Mouse (Mus musculus): Measurements from ENCODE around the gene Dnaic2. TPM values are rescaled to one million over a fixed set of nuclear protein-coding genes. Genes with fewer than 3 reads are reported as not detected.

The Dnaic2 gene
- polyA plus RNA-seq, 1 experiment from 2014 or later: 0.50 TPM

- peak overlapping the region; percentile 49 for H3K4me3 ChIP-seq (ENCODE audit: low read length)
- H3K9ac ChIP-seq (ENCODE audit: low read depth, low read length): peak overlapping the region; percentile 29; the same call in 1 of the 2 replicates
- 3% methylated on average over 50 of the region's 50 CpGs for WGBS
- H3K9me3 ChIP-seq (ENCODE audit: control insufficient read depth, low read length): no peaks in the 10 kb centered on the region
- H3K27ac ChIP-seq (ENCODE audit: low read length): no peak overlapping the region
- peak overlapping the region; percentile 80 for H3K4me2 ChIP-seq (ENCODE audit: low read depth, low read length)
- H3K36me3 ChIP-seq (ENCODE audit: control insufficient read depth, insufficient read depth, low read length): no peaks in the 10 kb centered on the region
- H3K4me1 ChIP-seq (ENCODE audit: control insufficient read depth, insufficient read depth, low read length): peaks cover 17% of the 10 kb centered on the region
- ATAC-seq: no peak
- peaks cover 66% of the 10 kb centered on the region for H3K27me3 ChIP-seq (replicated peaks; ENCODE audit: control insufficient read depth, insufficient read depth, low read length)
Measured at GRCm38 (mm10) chr11:114791351-114791889, 64.2 kb downstream of the Dnaic2 start.

GRCm38 (mm10) chr11:114791891-114792411 lies 64.7 kb downstream of the Dnaic2 start:
- no peaks in the 10 kb centered on the region for H3K36me3 ChIP-seq (ENCODE audit: control insufficient read depth, insufficient read depth, low read length)
- H3K27ac ChIP-seq (ENCODE audit: low read length): no peak overlapping the region
- H3K4me2 ChIP-seq (ENCODE audit: low read depth, low read length): peak overlapping the region; percentile 80
- peaks cover 16% of the 10 kb centered on the region for H3K4me1 ChIP-seq (ENCODE audit: control insufficient read depth, insufficient read depth, low read length)
- WGBS: 1% methylated on average over 59 of the region's 59 CpGs
- ATAC-seq: no peak
- peaks cover 61% of the 10 kb centered on the region for H3K27me3 ChIP-seq (replicated peaks; ENCODE audit: control insufficient read depth, insufficient read depth, low read length)
- H3K9me3 ChIP-seq (ENCODE audit: control insufficient read depth, low read length): no peaks in the 10 kb centered on the region
- H3K9ac ChIP-seq (ENCODE audit: low read depth, low read length): peak overlapping the region; percentile 4; the same call in 1 of the 2 replicates
- peak overlapping the region; percentile 49 for H3K4me3 ChIP-seq (ENCODE audit: low read length)

GRCm38 (mm10) chr11:114792931-114793494 lies 65.8 kb downstream of the Dnaic2 start:
- H3K27ac ChIP-seq (ENCODE audit: low read length): no peak overlapping the region
- peaks cover 16% of the 10 kb centered on the region for H3K4me1 ChIP-seq (ENCODE audit: control insufficient read depth, insufficient read depth, low read length)
- no peaks in the 10 kb centered on the region for H3K36me3 ChIP-seq (ENCODE audit: control insufficient read depth, insufficient read depth, low read length)
- H3K4me2 ChIP-seq (ENCODE audit: low read depth, low read length): no peak overlapping the region
- no peak overlapping the region for H3K9ac ChIP-seq (ENCODE audit: low read depth, low read length)
- no peak overlapping the region for H3K4me3 ChIP-seq (ENCODE audit: low read length)
- 59% methylated on average over 5 of the region's 5 CpGs for WGBS
- H3K27me3 ChIP-seq (replicated peaks; ENCODE audit: control insufficient read depth, insufficient read depth, low read length): peaks cover 52% of the 10 kb centered on the region
- ATAC-seq: no peak
- H3K9me3 ChIP-seq (ENCODE audit: control insufficient read depth, low read length): no peaks in the 10 kb centered on the region

GRCm38 (mm10) chr11:114793868-114794545 lies 66.8 kb downstream of the Dnaic2 start:
- no peak overlapping the region for H3K27ac ChIP-seq (ENCODE audit: low read length)
- H3K9ac ChIP-seq (ENCODE audit: low read depth, low read length): no peak overlapping the region
- no peaks in the 10 kb centered on the region for H3K9me3 ChIP-seq (ENCODE audit: control insufficient read depth, low read length)
- H3K4me3 ChIP-seq (ENCODE audit: low read length): no peak overlapping the region
- no peaks in the 10 kb centered on the region for H3K36me3 ChIP-seq (ENCODE audit: control insufficient read depth, insufficient read depth, low read length)
- 66% methylated on average over 19 of the region's 19 CpGs for WGBS
- peaks cover 48% of the 10 kb centered on the region for H3K27me3 ChIP-seq (replicated peaks; ENCODE audit: control insufficient read depth, insufficient read depth, low read length)
- peaks cover 16% of the 10 kb centered on the region for H3K4me1 ChIP-seq (ENCODE audit: control insufficient read depth, insufficient read depth, low read length)
- no peak overlapping the region for H3K4me2 ChIP-seq (ENCODE audit: low read depth, low read length)
- no peak for ATAC-seq

GRCm38 (mm10) chr11:114794691-114795090 lies 67.5 kb downstream of the Dnaic2 start:
- no peak for ATAC-seq
- WGBS: 53% methylated on average over 4 of the region's 4 CpGs

GRCm38 (mm10) chr11:114795231-114795746 lies 68.1 kb downstream of the Dnaic2 start:
- Histone ChIP-seq H3K9me3 (ENCODE audit: control insufficient read depth, low read length) (no peaks in the 10 kb centered on the region), H3K4me2 (ENCODE audit: low read depth, low read length) (peak overlapping the region; percentile 69), H3K9ac (ENCODE audit: low read depth, low read length) (peak overlapping the region; percentile 50), H3K36me3 (ENCODE audit: control insufficient read depth, insufficient read depth, low read length) (no peaks in the 10 kb centered on the region), H3K27ac (ENCODE audit: low read length) (peak overlapping the region; percentile 28; the same call in 1 of the 2 replicates), H3K4me3 (ENCODE audit: low read length) (peak overlapping the region; percentile 49), H3K4me1 (ENCODE audit: control insufficient read depth, insufficient read depth, low read length) (peaks cover 16% of the 10 kb centered on the region), H3K27me3 (replicated peaks; ENCODE audit: control insufficient read depth, insufficient read depth, low read length) (peaks cover 36% of the 10 kb centered on the region)
- ATAC-seq: peak; percentile 77
- 0% methylated on average over 7 of the region's 7 CpGs for WGBS

More at GRCm38 (mm10) chr11:114794691-114795090, 67.5 kb downstream of the Dnaic2 start:
- Histone ChIP-seq H3K27ac (ENCODE audit: low read length) (peak overlapping the region; percentile 28; the same call in 1 of the 2 replicates), H3K36me3 (ENCODE audit: control insufficient read depth, insufficient read depth, low read length) (no peaks in the 10 kb centered on the region), H3K9me3 (ENCODE audit: control insufficient read depth, low read length) (no peaks in the 10 kb centered on the region), H3K9ac (ENCODE audit: low read depth, low read length) (no peak overlapping the region), H3K4me1 (ENCODE audit: control insufficient read depth, insufficient read depth, low read length) (peaks cover 16% of the 10 kb centered on the region), H3K4me2 (ENCODE audit: low read depth, low read length) (no peak overlapping the region), H3K4me3 (ENCODE audit: low read length) (no peak overlapping the region), H3K27me3 (replicated peaks; ENCODE audit: control insufficient read depth, insufficient read depth, low read length) (peaks cover 42% of the 10 kb centered on the region)

GRCm38 (mm10) chr11:114795848-114796322 lies 68.7 kb downstream of the Dnaic2 start, which contains the start of gene Btbd17:
Gene Btbd17, minus strand, starts transcription at chr11:114795945.
- Histone ChIP-seq H3K27me3 (replicated peaks; ENCODE audit: control insufficient read depth, insufficient read depth, low read length) (peaks cover 30% of the 10 kb centered on the region), H3K9me3 (ENCODE audit: control insufficient read depth, low read length) (no peaks in the 10 kb centered on the region), H3K27ac (ENCODE audit: low read length) (peak within 1 kb of the TSS; percentile 28; the same call in 1 of the 2 replicates), H3K4me3 (ENCODE audit: low read length) (peak within 1 kb of the TSS; percentile 49), H3K4me2 (ENCODE audit: low read depth, low read length) (peak within 1 kb of the TSS; percentile 69), H3K36me3 (ENCODE audit: control insufficient read depth, insufficient read depth, low read length) (no peaks in the 10 kb centered on the region), H3K9ac (ENCODE audit: low read depth, low read length) (peak within 1 kb of the TSS; percentile 50), H3K4me1 (ENCODE audit: control insufficient read depth, insufficient read depth, low read length) (peaks cover 16% of the 10 kb centered on the region)
- 11% methylated on average over 4 of the region's 4 CpGs for WGBS
- ATAC-seq: peak; percentile 41; the same call in 1 of the 2 replicates

GRCm38 (mm10) chr11:114797176-114797575 lies 70.0 kb downstream of the Dnaic2 start:
- no peak overlapping the region for H3K9ac ChIP-seq (ENCODE audit: low read depth, low read length)
- H3K4me2 ChIP-seq (ENCODE audit: low read depth, low read length): no peak overlapping the region
- no peak overlapping the region for H3K27ac ChIP-seq (ENCODE audit: low read length)
- H3K27me3 ChIP-seq (replicated peaks; ENCODE audit: control insufficient read depth, insufficient read depth, low read length): peaks cover 17% of the 10 kb centered on the region
- no peak overlapping the region for H3K4me3 ChIP-seq (ENCODE audit: low read length)
- peaks cover 9% of the 10 kb centered on the region for H3K4me1 ChIP-seq (ENCODE audit: control insufficient read depth, insufficient read depth, low read length)
- no peaks in the 10 kb centered on the region for H3K36me3 ChIP-seq (ENCODE audit: control insufficient read depth, insufficient read depth, low read length)
- WGBS: 88% methylated on average over 7 of the region's 7 CpGs
- 0 out of 2 replicates have a peak, but pooled peaks cover 3% of the 10 kb centered on the region for H3K9me3 ChIP-seq (ENCODE audit: control insufficient read depth, low read length)
- ATAC-seq: no peak

- Histone ChIP-seq H3K27me3 (replicated peaks; ENCODE audit: control insufficient read depth, insufficient read depth, low read length) (peaks cover 10% of the 10 kb centered on the region), H3K9me3 (ENCODE audit: control insufficient read depth, low read length) (0 out of 2 replicates have a peak, but pooled peaks cover 3% of the 10 kb centered on the region), H3K36me3 (ENCODE audit: control insufficient read depth, insufficient read depth, low read length) (no peaks in the 10 kb centered on the region), H3K4me2 (ENCODE audit: low read depth, low read length) (no peak overlapping the region), H3K9ac (ENCODE audit: low read depth, low read length) (no peak overlapping the region), H3K4me3 (ENCODE audit: low read length) (no peak overlapping the region), H3K4me1 (ENCODE audit: control insufficient read depth, insufficient read depth, low read length) (peaks cover 10% of the 10 kb centered on the region; the same call in 1 of the 2 replicates), H3K27ac (ENCODE audit: low read length) (no peak overlapping the region)
- 83% methylated on average over 3 of the region's 3 CpGs for WGBS
- no peak for ATAC-seq
Measured at GRCm38 (mm10) chr11:114797981-114798380, 70.8 kb downstream of the Dnaic2 start.
